Mouse (Mus musculus): ENCODE data around the gene Hist1h4m. TPM values are rescaled to one million over a fixed set of nuclear protein-coding genes. Genes with fewer than 3 reads are reported as not detected.
"Not testable (repeated sequence)": the region's sequence is repeated elsewhere in the genome, so short reads cannot be mapped to it uniquely, and the experiment has no call there.

Gene Hist1h4m
- total RNA-seq, 2 experiments from 2014 or later, result 180 to 194 TPM

DNA sequence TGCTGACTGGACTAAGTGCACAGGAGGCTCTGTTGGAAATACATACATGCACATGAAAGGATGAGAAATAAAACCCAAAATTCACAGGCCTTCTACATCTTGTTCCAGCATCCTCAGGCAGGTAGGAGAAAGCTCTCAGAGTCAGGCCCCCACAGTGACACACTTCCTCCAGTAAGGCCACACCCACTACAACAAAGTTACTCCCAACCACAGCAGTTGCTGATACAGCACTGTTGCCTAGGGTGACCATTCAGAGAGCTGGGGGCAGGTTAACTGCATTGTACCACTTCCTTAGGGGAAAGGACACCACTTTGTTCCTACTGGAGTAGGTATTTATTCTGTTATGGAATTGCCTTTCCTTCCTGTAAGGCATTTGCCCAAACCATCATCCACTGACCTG lies 14.4 kb upstream of the Hist1h4m start:
- intact Hi-C loops (cut with DNase I); DNase-seq (ENCODE audit: extremely low spot score in 1 of 2, low spot score in 2 of 2): not testable (repeated sequence)

- DNase-seq (ENCODE audit: extremely low spot score in 1 of 2, low spot score in 2 of 2); intact Hi-C loops (cut with DNase I): not testable (repeated sequence)
Observed at GRCm38 (mm10) chr13:21803058-21803457, 8.5 kb upstream of the Hist1h4m start.

GRCm38 (mm10) chr13:21810073-21810472 lies 1.5 kb upstream of the Hist1h4m start, which contains the start of the genes Hist1h2bq and Hist1h2ao:
Gene Hist1h2bq (minus strand): TSS chr13:21810197.
Gene Hist1h2ao (plus strand): TSS chr13:21810465.
- intact Hi-C loops (cut with DNase I), result not testable (repeated sequence)

GRCm38 (mm10) chr13:21811074-21811473 lies 472 bp upstream of the Hist1h4m start:
- DNase-seq (ENCODE audit: extremely low spot score in 1 of 2, low spot score in 2 of 2); intact Hi-C loops (cut with DNase I): not testable (repeated sequence)

More at GRCm38 (mm10) chr13:21810073-21810472, 1.5 kb upstream of the Hist1h4m start, which contains the start of the genes Hist1h2bq and Hist1h2ao:
- not testable (repeated sequence) for DNase-seq (ENCODE audit: extremely low spot score in 1 of 2, low spot score in 2 of 2)

- DNase-seq (ENCODE audit: extremely low spot score in 1 of 2, low spot score in 2 of 2); intact Hi-C loops (cut with DNase I): not testable (repeated sequence)
Observed at GRCm38 (mm10) chr13:21812092-21812491, 546 bp downstream of the Hist1h4m start.

DNA sequence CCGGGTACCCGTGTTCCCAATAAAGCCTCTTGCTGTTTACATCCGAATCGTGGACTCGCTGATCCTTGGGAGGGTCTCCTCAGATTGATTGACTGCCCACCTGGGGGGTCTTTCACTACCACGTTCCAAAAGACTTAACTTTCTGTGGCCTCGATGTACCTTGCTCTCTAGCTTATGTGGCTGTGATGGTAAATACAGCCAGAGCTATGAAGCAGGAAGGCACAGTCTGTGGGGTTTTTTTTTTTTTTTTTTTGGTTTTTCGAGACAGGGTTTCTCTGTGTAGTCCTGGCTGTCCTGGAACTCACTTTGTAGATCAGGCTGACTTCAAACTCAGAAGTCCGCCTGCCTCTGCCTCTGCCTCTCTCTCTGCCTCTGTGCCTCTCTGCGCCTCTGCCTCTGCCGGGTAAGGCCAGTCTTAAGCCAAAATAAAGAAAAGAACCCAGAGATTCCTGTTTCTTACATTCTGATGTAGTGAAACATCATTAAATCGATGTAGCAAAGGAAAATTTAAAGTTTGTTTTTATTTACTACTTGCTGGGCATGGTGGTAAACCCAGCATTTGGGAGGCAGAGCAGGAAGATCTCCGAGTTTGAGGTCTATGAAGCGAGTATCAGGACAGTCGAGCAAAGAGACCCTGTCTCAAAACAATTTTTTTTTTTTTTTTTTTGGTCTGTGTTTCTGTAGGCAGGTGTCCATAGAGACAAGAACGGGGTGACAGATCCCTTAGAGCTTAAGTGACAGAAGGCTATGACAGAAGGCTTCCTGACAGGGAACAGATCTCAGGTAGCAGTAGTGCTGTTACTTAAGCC lies 8.7 kb downstream of the Hist1h4m start:
- intact Hi-C loops (cut with DNase I); DNase-seq (ENCODE audit: extremely low spot score in 1 of 2, low spot score in 2 of 2): not testable (repeated sequence)

DNA sequence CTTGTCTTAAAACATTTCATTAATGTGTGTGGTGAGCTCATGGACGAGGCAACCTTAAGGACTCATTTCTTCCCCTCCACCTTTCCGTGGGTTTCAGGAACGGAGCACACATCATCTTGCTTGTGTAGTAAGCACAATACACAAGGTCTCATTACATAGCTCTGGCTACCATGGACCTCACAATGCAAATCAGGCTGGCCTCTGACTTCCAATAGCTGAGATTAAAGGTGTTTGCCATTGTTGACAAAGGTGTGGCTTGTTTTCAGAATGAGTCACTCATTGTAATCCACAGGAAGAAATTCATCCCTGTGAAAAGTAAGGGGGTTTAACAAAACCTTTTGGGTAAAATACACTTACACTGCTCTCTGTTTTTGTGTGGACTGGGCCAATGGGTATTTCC lies 17.0 kb downstream of the Hist1h4m start:
- intact Hi-C loops (cut with DNase I), result no loop called here
- DNase-seq (ENCODE audit: extremely low spot score in 1 of 2, low spot score in 2 of 2), result no peak

DNA sequence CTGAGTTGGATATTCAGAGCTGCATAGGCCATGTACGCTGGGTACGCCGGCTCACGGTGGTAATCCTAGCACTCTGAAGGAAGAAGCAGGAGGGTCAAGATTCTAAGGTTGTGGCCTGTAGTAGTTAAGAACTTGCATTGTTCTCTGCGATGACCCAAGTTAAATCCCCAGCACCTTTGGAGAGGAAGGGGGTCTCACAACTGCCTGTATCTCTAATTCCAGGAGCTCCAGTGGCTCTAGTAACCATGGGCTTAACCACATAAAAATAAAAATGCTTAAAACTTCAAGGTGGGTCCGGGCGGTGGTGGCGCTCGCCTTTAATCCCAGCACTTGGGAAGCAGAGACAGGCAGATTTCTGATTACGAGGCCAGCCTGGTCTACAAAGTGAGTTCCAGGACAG lies 18.8 kb downstream of the Hist1h4m start:
- DNase-seq (ENCODE audit: extremely low spot score in 1 of 2, low spot score in 2 of 2), result peak in 1 of 2 experiments; percentile 7
- intact Hi-C loops (cut with DNase I), result no loop called here

GRCm38 (mm10) chr13:21831418-21832394 lies 20.2 kb downstream of the Hist1h4m start, which contains the start of gene Hist1h4n:
Gene Hist1h4n (minus strand): TSS chr13:21832196.
- DNase-seq (ENCODE audit: extremely low spot score in 1 of 2, low spot score in 2 of 2); intact Hi-C loops (cut with DNase I): not testable (repeated sequence)

- intact Hi-C loops (cut with DNase I); DNase-seq (ENCODE audit: extremely low spot score in 1 of 2, low spot score in 2 of 2): not testable (repeated sequence)
Observed at GRCm38 (mm10) chr13:21833461-21833860, 21.9 kb downstream of the Hist1h4m start, which contains the start of the genes Hist1h2ap and Hist1h2br. Gene Hist1h2ap (minus strand): TSS chr13:21833507. Gene Hist1h2br (plus strand): TSS chr13:21833743.

DNA sequence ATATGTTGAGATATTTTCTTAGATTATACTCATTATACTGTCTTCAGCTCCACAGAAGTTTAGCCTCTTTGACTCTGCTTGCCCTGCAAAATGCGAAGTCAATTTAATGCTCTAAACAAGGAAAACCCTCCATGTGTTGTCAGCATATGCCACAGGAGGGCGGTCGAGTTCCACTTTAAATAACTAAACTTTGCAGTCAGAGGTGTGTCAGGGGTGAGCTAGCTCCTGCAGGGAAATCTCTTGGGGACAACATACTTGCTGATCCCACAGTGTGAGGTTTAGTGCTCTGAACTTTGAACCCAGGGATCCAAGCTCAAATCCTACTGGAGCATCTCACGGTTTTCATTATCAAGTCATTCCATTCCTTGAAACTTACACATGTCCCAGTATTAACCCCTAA lies 29.0 kb downstream of the Hist1h4m start:
- DNase-seq (ENCODE audit: extremely low spot score in 1 of 2, low spot score in 2 of 2); intact Hi-C loops (cut with DNase I): not testable (repeated sequence)

DNA sequence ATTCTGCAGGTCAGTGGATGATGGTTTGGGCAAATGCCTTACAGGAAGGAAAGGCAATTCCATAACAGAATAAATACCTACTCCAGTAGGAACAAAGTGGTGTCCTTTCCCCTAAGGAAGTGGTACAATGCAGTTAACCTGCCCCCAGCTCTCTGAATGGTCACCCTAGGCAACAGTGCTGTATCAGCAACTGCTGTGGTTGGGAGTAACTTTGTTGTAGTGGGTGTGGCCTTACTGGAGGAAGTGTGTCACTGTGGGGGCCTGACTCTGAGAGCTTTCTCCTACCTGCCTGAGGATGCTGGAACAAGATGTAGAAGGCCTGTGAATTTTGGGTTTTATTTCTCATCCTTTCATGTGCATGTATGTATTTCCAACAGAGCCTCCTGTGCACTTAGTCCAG lies 34.8 kb downstream of the Hist1h4m start:
- intact Hi-C loops (cut with DNase I); DNase-seq (ENCODE audit: extremely low spot score in 1 of 2, low spot score in 2 of 2): not testable (repeated sequence)

- intact Hi-C loops (cut with DNase I), result no loop called here
- no peak for DNase-seq (ENCODE audit: extremely low spot score in 1 of 2, low spot score in 2 of 2)
Observed at GRCm38 (mm10) chr13:21847883-21848282, 36.3 kb downstream of the Hist1h4m start.

DNA sequence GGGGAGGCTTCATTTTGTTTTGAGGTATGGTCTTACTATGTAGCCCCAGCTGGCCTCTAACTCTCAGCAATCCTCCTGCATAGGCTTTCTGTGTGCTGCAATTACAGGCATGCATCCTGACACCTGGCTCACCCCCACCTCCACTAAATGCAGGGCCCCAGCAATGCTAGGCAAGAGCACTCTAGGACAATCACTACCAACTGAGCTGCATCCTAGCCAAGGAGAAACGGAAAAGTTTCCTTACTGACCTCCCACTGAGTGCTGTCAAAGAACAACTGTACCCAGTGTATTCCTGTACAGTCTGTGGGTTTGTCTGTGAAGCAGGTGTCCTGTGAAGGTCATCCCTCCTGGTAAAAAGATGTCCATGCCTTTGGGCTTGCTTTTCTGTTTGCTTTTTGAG lies 39.1 kb downstream of the Hist1h4m start:
- DNase-seq (ENCODE audit: extremely low spot score in 1 of 2, low spot score in 2 of 2); intact Hi-C loops (cut with DNase I): not testable (repeated sequence)

- no peak for DNase-seq (ENCODE audit: extremely low spot score in 1 of 2, low spot score in 2 of 2)
- intact Hi-C loops (cut with DNase I), result no loop called here
Observed at GRCm38 (mm10) chr13:21852215-21852945, 40.8 kb downstream of the Hist1h4m start.

- intact Hi-C loops (cut with DNase I), result no loop called here
- DNase-seq (ENCODE audit: extremely low spot score in 1 of 2, low spot score in 2 of 2), result peak; percentile 52 to 59
Observed at GRCm38 (mm10) chr13:21855146-21855545, 43.6 kb downstream of the Hist1h4m start.

- DNase-seq (ENCODE audit: extremely low spot score in 1 of 2, low spot score in 2 of 2), result peak; percentile 20 to 63
- intact Hi-C loops (cut with DNase I), result no loop called here
Observed at GRCm38 (mm10) chr13:21855698-21856162, 44.2 kb downstream of the Hist1h4m start.

DNA sequence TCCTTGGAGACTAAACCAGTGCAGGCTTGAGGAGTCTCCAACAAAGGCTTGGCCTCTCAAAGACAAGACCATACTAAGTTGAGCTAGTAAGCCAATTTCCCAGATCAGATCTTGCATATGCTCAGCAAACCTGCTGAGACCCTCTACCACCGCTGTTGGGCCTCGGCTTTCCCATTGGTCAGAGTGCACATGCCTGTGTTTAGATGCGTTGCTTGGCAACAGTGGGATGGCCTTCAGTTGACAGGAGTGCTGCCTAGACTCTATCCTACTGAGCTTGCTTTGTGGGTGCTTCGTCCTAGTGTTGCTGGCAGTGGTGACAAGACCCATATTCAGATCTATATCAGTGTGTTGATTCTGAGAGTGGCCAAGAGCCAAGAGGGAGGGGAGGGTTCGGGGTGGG lies 50.1 kb downstream of the Hist1h4m start:
- intact Hi-C loops (cut with DNase I), result no loop called here
- DNase-seq (ENCODE audit: extremely low spot score in 1 of 2, low spot score in 2 of 2), result no peak
